Mouse (Mus musculus) erythroblast, embryonic 14.5 days (primary cell): ENCODE measurements around the gene Iffo1.

Experiments
- GATA1 ChIP-seq: IDR thresholded peaks from 2 replicates; pipeline ENCODE4 v1.6.1; 2012; ENCODE audit warnings: low read length, inconsistent platforms, mixed read lengths
- TAL1 ChIP-seq: IDR thresholded peaks from 3 replicates; pipeline ENCODE4 v1.6.1; 2012; ENCODE audit warnings: low read length, inconsistent platforms, mixed read lengths

DNA sequence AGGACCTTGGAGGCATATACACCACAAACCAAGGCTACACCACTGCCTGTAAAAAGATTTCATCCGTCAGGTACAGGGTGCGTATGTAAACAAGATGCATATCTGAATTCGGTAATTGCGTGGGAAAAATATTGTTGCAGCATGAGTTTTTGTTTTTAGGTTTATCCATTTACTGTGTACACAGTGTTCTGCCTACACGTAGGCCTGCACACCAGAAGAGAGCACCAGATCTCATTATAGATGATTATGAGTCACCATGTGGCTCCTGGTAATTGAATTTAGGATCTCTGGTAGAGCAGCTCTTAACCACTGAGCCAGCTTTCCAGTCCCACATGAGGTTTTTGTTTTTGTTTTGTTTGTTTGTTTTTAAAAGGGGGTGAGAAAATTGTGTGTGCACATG is 52.1 kb downstream of the Iffo1 start:
- TF ChIP-seq TAL1 (no peak), GATA1 (no peak)
